Mouse (Mus musculus) MEL (cell line): ENCODE results near the gene Creb5. TPM values are rescaled to one million over a fixed set of nuclear protein-coding genes. Genes with fewer than 3 reads are reported as not detected.

ENCODE experiments used
- DNase-seq: peaks from one replicate; pipeline ENCODE4 v3.0.0; 2011; ENCODE audit warnings: low read depth, low spot score
- H3K27ac ChIP-seq: 2 replicates; pipeline ENCODE4 v1.5.1; 2012; ENCODE audit warnings: low read depth, mild to moderate bottlenecking, control low read depth, low read length, moderate library complexity; ENCODE audit not compliant: control insufficient read depth
- H3K27me3 ChIP-seq, 2 experiments: fragments of 150-350 bp in 1 of 2; sonication (generic) in 1 of 2; 2 replicates each; pipeline ENCODE4 v1.6.1; 2012; ENCODE audit warnings: low read length in 2 of 2, mild to moderate bottlenecking in 2 of 2, improper control_type of control experiment in 1 of 2, moderate library complexity in 1 of 2; ENCODE audit not compliant: insufficient read depth in 2 of 2, control insufficient read depth in 1 of 2
- H3K36me3 ChIP-seq, 2 experiments: 2 replicates each; pipeline ENCODE4 v1.6.1; 2012 to 2014; ENCODE audit warnings: low read length in 2 of 2, improper control_type of control experiment in 1 of 2, inconsistent platforms in 1 of 2, mild to moderate bottlenecking in 1 of 2; ENCODE audit not compliant: insufficient read depth in 2 of 2, control insufficient read depth in 1 of 2
- H3K4me1 ChIP-seq, 2 experiments: fragments of 150-350 bp in 1 of 2; sonication (generic) in 1 of 2; 2 replicates each; pipeline ENCODE4 v1.6.1; 2012; ENCODE audit warnings: low read length in 2 of 2, improper control_type of control experiment in 1 of 2, mild to moderate bottlenecking in 1 of 2; ENCODE audit not compliant: insufficient read depth in 2 of 2, control insufficient read depth in 1 of 2
- H3K4me3 ChIP-seq, 2 experiments: fragments of 150-350 bp in 1 of 2; sonication (generic) in 1 of 2; 2 replicates each; pipeline ENCODE4 v1.5.1; 2012; ENCODE audit warnings: low read depth in 2 of 2, low read length in 2 of 2, mild to moderate bottlenecking in 2 of 2, moderate library complexity in 2 of 2, control low read depth in 1 of 2, improper control_type of control experiment in 1 of 2; ENCODE audit not compliant: control insufficient read depth in 1 of 2, insufficient read depth in 1 of 2
- H3K79me2 ChIP-seq: 2 replicates; pipeline ENCODE4 v1.6.1; 2012; ENCODE audit warnings: mild to moderate bottlenecking, low read length, moderate library complexity; ENCODE audit not compliant: control insufficient read depth, poor library complexity, insufficient read depth
- H3K9ac ChIP-seq: 2 replicates; pipeline ENCODE4 v1.6.1; 2012; ENCODE audit warnings: low read depth, mild to moderate bottlenecking, control low read depth, low read length, moderate library complexity; ENCODE audit not compliant: control insufficient read depth, poor library complexity, severe bottlenecking
- H3K9me3 ChIP-seq: fragments of 150-350 bp; sonication (generic); replicated peaks from 2 replicates; pipeline ENCODE4 v1.6.1; 2012; ENCODE audit warnings: mild to moderate bottlenecking, low read length, improper control_type of control experiment, moderate library complexity; ENCODE audit not compliant: insufficient read depth
- CHD1 ChIP-seq: IDR thresholded peaks from 2 replicates; pipeline ENCODE4 v1.6.1; 2012; ENCODE audit warnings: low read depth, mild to moderate bottlenecking, inconsistent platforms, low read length, improper control_type of control experiment
- CHD2 ChIP-seq: IDR thresholded peaks from 2 replicates; pipeline ENCODE4 v1.6.1; 2011; ENCODE audit warnings: low read length, improper control_type of control experiment
- E2F4 ChIP-seq: IDR thresholded peaks from 2 replicates; pipeline ENCODE4 v1.6.1; 2011; ENCODE audit warnings: low read depth, low read length, improper control_type of control experiment, borderline replicate concordance
- ELF1 ChIP-seq: IDR thresholded peaks from 2 replicates; pipeline ENCODE4 v1.6.1; 2014; ENCODE audit warnings: low read depth, mild to moderate bottlenecking, inconsistent platforms, low read length, improper control_type of control experiment, moderate library complexity
- GABPA ChIP-seq: IDR thresholded peaks from 2 replicates; pipeline ENCODE4 v1.6.1; 2012; ENCODE audit warnings: low read depth, mild to moderate bottlenecking, inconsistent platforms, low read length, improper control_type of control experiment, moderate library complexity
- MAX ChIP-seq: IDR thresholded peaks from 2 replicates; pipeline ENCODE4 v1.6.1; 2011; ENCODE audit warnings: low read length, improper control_type of control experiment
- MXI1 ChIP-seq: IDR thresholded peaks from 2 replicates; pipeline ENCODE4 v1.6.1; 2011; ENCODE audit warnings: mild to moderate bottlenecking, low read depth, low read length, improper control_type of control experiment
- NRF1 ChIP-seq: IDR thresholded peaks from 2 replicates; pipeline ENCODE4 v1.6.1; 2014; ENCODE audit warnings: low read depth, mild to moderate bottlenecking, inconsistent platforms, low read length, improper control_type of control experiment, moderate library complexity; ENCODE audit not compliant: poor library complexity, insufficient read depth, severe bottlenecking
- POLR2A ChIP-seq, 2 experiments: IDR thresholded peaks; 2 replicates each; pipeline ENCODE4 v1.6.1; 2011 to 2012; ENCODE audit warnings: low read length in 2 of 2, mild to moderate bottlenecking in 2 of 2, control low read depth in 1 of 2, improper control_type of control experiment in 1 of 2, low read depth in 1 of 2, moderate library complexity in 1 of 2; ENCODE audit not compliant: control insufficient read depth in 1 of 2, insufficient read depth in 1 of 2, poor library complexity in 1 of 2
- POLR2AphosphoS2 ChIP-seq: IDR thresholded peaks from 2 replicates; pipeline ENCODE4 v1.6.1; 2011; ENCODE audit warnings: low read length, improper control_type of control experiment
- POLR2AphosphoS5 ChIP-seq: IDR thresholded peaks from 2 replicates; pipeline ENCODE4 v1.6.1; 2012; ENCODE audit warnings: low read depth, borderline replicate concordance, mild to moderate bottlenecking, inconsistent platforms, low read length, moderate library complexity, mixed read lengths
- SMC3 ChIP-seq: IDR thresholded peaks from 2 replicates; pipeline ENCODE4 v1.6.1; 2011; ENCODE audit warnings: low read depth, low read length, improper control_type of control experiment
- TAL1 ChIP-seq: IDR thresholded peaks from 2 replicates; pipeline ENCODE4 v1.6.1; 2012; ENCODE audit warnings: mild to moderate bottlenecking, inconsistent platforms, low read length, moderate library complexity, mixed read lengths
- UBTF ChIP-seq: IDR thresholded peaks from 2 replicates; pipeline ENCODE4 v1.6.1; 2012; ENCODE audit warnings: low read depth, mild to moderate bottlenecking, inconsistent platforms, low read length, improper control_type of control experiment, moderate library complexity, borderline replicate concordance; ENCODE audit not compliant: insufficient read depth
- ZC3H11A ChIP-seq: IDR thresholded peaks from 2 replicates; pipeline ENCODE4 v1.6.1; 2012; ENCODE audit warnings: low read depth, mild to moderate bottlenecking, inconsistent platforms, low read length, improper control_type of control experiment
- polyA plus RNA-seq, 2 experiments: library from polyadenylated mRNA; stranded (reverse) in 1 of 2; unstranded in 1 of 2; fragments of >175 nt in 1 of 2; fragments of >200 nt in 1 of 2; gene quantifications; 2 replicates each; pipeline versions ENCODE4 v1.2.1 to v1.2.4; 2012; ENCODE audit warnings: low replicate concordance in 2 of 2, low read depth in 1 of 2; ENCODE audit not compliant: insufficient read length in 2 of 2, insufficient read depth in 1 of 2, missing spikeins in 1 of 2
- total RNA-seq: library from RNA; depleted of rRNA; stranded (reverse); fragments of 300-350 nt; gene quantifications from 2 replicates; pipeline ENCODE4 v1.2.3, GENCODE M21; 2012

Creb5 gene
- total and polyA plus RNA-seq, 3 experiments = not detected

DNA sequence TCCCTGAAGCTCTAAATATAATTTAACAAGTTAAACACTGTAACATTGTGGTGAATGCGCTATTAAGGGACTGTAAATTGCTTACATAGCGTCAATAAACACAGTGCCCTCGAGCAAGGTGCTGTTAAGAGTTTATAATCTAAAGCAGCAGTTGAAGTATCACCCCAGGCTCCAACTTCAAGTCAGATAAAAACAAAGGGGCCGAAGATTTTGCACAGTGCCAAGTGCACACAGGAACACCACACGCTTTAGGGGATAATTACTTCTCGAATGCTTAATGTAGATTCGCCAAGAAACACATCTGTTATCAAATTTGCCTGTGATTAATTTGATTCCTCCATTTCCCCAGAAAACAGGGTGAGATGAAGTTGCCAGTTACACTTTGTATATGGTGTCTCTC lies 142.3 kb downstream of the Creb5 start:
- Histone ChIP-seq H3K27ac (no peak overlapping the region), H3K4me1 (no peaks in the 10 kb centered on the region), H3K36me3 (no peaks in the 10 kb centered on the region), H3K9ac (no peak overlapping the region), H3K27me3 (no peaks in the 10 kb centered on the region), H3K4me3 (no peak overlapping the region), H3K9me3 (no peaks in the 10 kb centered on the region), H3K79me2 (no peaks in the 10 kb centered on the region)
- DNase-seq = no peak
- no peak for TF ChIP-seq MXI1
- no peak for TF ChIP-seq MAX

DNA sequence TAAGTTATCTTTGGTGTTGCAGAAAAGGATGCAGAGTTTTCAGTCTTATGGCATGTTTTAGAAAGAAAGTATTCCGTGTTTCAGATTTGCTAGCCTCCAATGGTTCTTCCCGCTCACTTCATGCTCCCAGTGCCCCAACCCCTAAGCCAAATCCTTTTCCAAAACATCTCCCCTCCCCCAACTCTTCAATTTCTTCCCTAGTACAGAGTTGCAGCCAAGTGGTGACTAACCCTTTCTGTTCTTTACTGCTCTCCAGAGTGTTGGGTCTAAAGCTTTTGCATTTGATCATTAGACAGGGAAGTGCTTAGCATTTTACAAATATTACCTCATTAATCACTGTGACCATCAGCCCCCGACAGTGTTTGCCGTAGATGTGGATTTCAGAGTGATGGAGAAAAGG lies 142.8 kb downstream of the Creb5 start:
- no peaks in the 10 kb centered on the region for H3K36me3 ChIP-seq
- DNase-seq = no peak
- H3K27ac ChIP-seq = no peak overlapping the region
- H3K9ac ChIP-seq = no peak overlapping the region
- no peak for TF ChIP-seq E2F4
- TF ChIP-seq MXI1 = no peak
- no peak for TF ChIP-seq CHD2
- no peak for TF ChIP-seq NRF1
- TF ChIP-seq TAL1 = no peak
- no peak for TF ChIP-seq ZC3H11A
- TF ChIP-seq GABPA = no peak
- TF ChIP-seq POLR2AphosphoS5 = no peak
- TF ChIP-seq POLR2A (IDR thresholded peaks at IDR 0.05; ENCODE audit: control insufficient read depth in 1 of 2, insufficient read depth in 1 of 2, low read depth in 1 of 2, low read length in 2 of 2, poor library complexity in 1 of 2) = no peak
- TF ChIP-seq SMC3 = no peak
- TF ChIP-seq POLR2AphosphoS2 = no peak
- TF ChIP-seq ELF1 = no peak
- TF ChIP-seq CHD1 = no peak
- TF ChIP-seq UBTF = no peak
- H3K27me3 ChIP-seq = no peaks in the 10 kb centered on the region
- H3K9me3 ChIP-seq = no peaks in the 10 kb centered on the region
- H3K79me2 ChIP-seq = no peaks in the 10 kb centered on the region
- H3K4me1 ChIP-seq = no peaks in the 10 kb centered on the region
- no peak overlapping the region for H3K4me3 ChIP-seq

DNA sequence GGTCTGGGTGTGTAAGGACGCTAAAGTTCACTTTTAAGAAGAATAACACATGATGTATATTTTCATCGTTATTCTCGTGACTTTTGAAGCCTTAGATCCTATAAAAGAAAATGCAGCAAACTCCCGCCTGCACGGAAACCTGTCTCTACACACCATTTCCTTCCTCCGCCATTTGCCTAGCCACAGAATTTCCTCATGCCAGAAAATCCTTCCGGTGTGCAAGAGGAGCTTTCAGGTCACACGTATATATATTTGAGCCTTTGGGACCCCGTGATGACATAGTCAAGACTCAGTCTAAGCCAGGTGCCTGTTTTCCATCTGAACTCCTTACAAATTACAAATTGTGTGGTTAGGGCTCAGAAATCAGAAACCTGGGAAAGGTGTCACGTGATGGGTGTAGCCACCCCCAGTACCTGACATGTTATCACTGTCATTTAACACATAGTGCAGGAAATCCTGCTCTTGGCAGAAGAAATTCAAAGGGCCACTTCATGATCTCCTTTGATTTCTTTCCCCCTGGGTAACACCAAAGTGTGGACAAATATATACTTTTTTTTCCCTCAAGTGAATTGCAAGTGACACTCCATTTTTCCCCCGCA lies 158.9 kb downstream of the Creb5 start:
- no peaks in the 10 kb centered on the region for H3K27me3 ChIP-seq
- no peaks in the 10 kb centered on the region for H3K36me3 ChIP-seq
- TF ChIP-seq GABPA (no peak), MAX (no peak)
- no peak overlapping the region for H3K9ac ChIP-seq
- DNase-seq = no peak
- no peaks in the 10 kb centered on the region for H3K9me3 ChIP-seq
- H3K4me1 ChIP-seq = no peaks in the 10 kb centered on the region
- no peak overlapping the region for H3K4me3 ChIP-seq
- H3K79me2 ChIP-seq = no peaks in the 10 kb centered on the region
- no peak overlapping the region for H3K27ac ChIP-seq
